Mouse (Mus musculus) heart, embryonic 15.5 days (tissue): ENCODE results near the gene Sspn. TPM values are rescaled to one million over a fixed set of nuclear protein-coding genes. Genes with fewer than 3 reads are reported as not detected.
A peak's percentile ranks its signal among the peaks of the same experiment; 100 is the strongest.

Experiments
- ATAC-seq: fragments of 200-750 bp; cut with Nextera tagmentation; replicated peaks from 2 replicates; pipeline ENCODE4 v1.8.0; 2017; ENCODE audit warnings: low read depth, moderate TSS enrichment; ENCODE audit not compliant: insufficient number of reproducible peaks, insufficient read depth, low FRiP score
- H3K27ac ChIP-seq: fragments of 300-500 bp; sonication (generic); 2 replicates; pipeline ENCODE4 v1.5.1; 2015; ENCODE audit warnings: mild to moderate bottlenecking, inconsistent platforms
- H3K27me3 ChIP-seq: fragments of 300-500 bp; sonication (generic); 2 replicates; pipeline ENCODE4 v1.6.1; 2015; ENCODE audit warnings: inconsistent platforms
- H3K36me3 ChIP-seq: fragments of 300-500 bp; sonication (generic); 2 replicates; pipeline ENCODE4 v1.6.1; 2015; ENCODE audit warnings: mild to moderate bottlenecking, inconsistent platforms
- H3K4me1 ChIP-seq: fragments of 300-500 bp; sonication (generic); replicated peaks from 2 replicates; pipeline ENCODE4 v1.6.1; 2015; ENCODE audit warnings: inconsistent platforms
- H3K4me2 ChIP-seq: fragments of 300-500 bp; sonication (generic); 2 replicates; pipeline ENCODE4 v1.6.1; 2015; ENCODE audit warnings: inconsistent platforms, mild to moderate bottlenecking, moderate library complexity
- H3K4me3 ChIP-seq: fragments of 300-500 bp; sonication (generic); 2 replicates; pipeline ENCODE4 v1.5.1; 2015; ENCODE audit warnings: mild to moderate bottlenecking, inconsistent platforms
- H3K9ac ChIP-seq: fragments of 300-500 bp; sonication (generic); 2 replicates; pipeline ENCODE4 v1.6.1; 2015; ENCODE audit warnings: mild to moderate bottlenecking, inconsistent platforms
- H3K9me3 ChIP-seq: fragments of 300-500 bp; sonication (generic); replicated peaks from 2 replicates; pipeline ENCODE4 v1.6.1; 2016; ENCODE audit warnings: inconsistent platforms
- WGBS: fragments of 180-500 bp; shearing (Covaris S2); methylation state at CpG from one replicate; pipeline ENCODE4 v1.1.7; 2015; ENCODE audit warnings: mixed read lengths; 5-methylcytosine and 5-hydroxymethylcytosine counted together
- polyA plus RNA-seq: library from polyadenylated mRNA; unstranded; fragments of >200 nt; fragmentation: Nextera tagmentation; extraction: Ambion mirVana; gene quantifications from 2 replicates; pipeline ENCODE4 v1.2.1, GENCODE M21; 2015

The Sspn gene
- polyA plus RNA-seq, 1 experiment from 2014 or later: 71.4 TPM

DNA sequence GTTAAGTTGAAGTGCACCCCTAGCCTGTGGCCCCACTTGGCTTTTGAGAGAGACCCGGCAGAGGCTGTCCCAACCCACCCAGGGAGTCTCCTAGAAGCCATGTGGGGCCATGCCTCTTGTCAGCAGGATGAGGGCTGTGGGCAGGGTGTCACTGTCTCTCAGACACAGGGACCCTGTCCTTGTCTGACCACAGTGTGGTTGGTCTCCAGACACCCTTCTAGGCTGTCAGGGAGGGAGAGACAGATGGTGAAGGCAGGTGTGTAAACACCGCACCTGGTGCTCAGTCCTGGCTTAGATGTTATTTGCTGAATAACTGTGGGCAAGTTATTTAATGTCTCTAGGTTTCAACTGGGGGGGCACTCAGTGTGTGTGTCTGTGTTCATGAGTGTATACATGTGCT is 4.5 kb downstream of the Sspn start:
- H3K27ac ChIP-seq: no peak overlapping the region
- no peaks in the 10 kb centered on the region for H3K27me3 ChIP-seq
- peaks cover 31% of the 10 kb centered on the region for H3K4me1 ChIP-seq
- H3K9ac ChIP-seq: no peak overlapping the region
- no peaks in the 10 kb centered on the region for H3K9me3 ChIP-seq
- no peaks in the 10 kb centered on the region for H3K36me3 ChIP-seq
- peak overlapping the region; percentile 87 for H3K4me2 ChIP-seq
- no peak for ATAC-seq
- 65% methylated on average over 2 of the region's 2 CpGs for WGBS
- peak overlapping the region; percentile 8; the same call in 1 of the 2 replicates for H3K4me3 ChIP-seq

DNA sequence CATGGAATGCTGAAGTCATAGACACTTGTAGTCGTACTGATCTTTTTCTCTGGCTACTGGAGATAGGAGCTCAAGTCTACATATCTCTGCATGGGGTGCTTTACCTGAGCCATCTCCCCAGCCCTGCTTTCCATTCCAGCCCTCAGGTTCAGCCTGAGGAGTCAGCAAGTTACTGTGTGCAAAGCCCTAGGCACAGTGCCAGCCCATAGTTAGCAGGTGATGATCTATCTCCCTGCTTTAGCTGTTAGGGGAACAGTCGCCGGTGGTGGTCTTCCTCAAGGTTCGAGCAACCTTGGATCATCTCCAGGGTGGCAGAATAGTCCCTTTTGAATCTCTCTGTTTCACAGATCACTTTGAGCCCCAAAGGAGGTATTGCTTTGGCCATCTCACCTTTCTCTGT is 5.1 kb downstream of the Sspn start:
- no peak overlapping the region for H3K27ac ChIP-seq
- no peak overlapping the region for H3K4me3 ChIP-seq
- H3K27me3 ChIP-seq: no peaks in the 10 kb centered on the region
- H3K4me2 ChIP-seq: no peak overlapping the region
- H3K36me3 ChIP-seq: no peaks in the 10 kb centered on the region
- H3K9ac ChIP-seq: no peak overlapping the region
- H3K4me1 ChIP-seq: peaks cover 35% of the 10 kb centered on the region
- H3K9me3 ChIP-seq: no peaks in the 10 kb centered on the region
- 53% methylated on average over 4 of the region's 4 CpGs for WGBS
- ATAC-seq: no peak

GRCm38 (mm10) chr6:145940852-145941251 is 9.4 kb downstream of the Sspn start:
- peak overlapping the region; percentile 33; the same call in 1 of the 2 replicates for H3K27ac ChIP-seq

GRCm38 (mm10) chr6:145942263-145942966 is 11.0 kb downstream of the Sspn start:
- Histone ChIP-seq H3K9ac (no peak overlapping the region), H3K4me1 (peaks cover 51% of the 10 kb centered on the region), H3K4me3 (no peak overlapping the region), H3K27me3 (no peaks in the 10 kb centered on the region), H3K36me3 (no peaks in the 10 kb centered on the region), H3K27ac (peak overlapping the region; percentile 77), H3K4me2 (peak overlapping the region; percentile 48), H3K9me3 (no peaks in the 10 kb centered on the region)
- peak; percentile 57; the same call in 1 of the 2 replicates for ATAC-seq
- 20% methylated on average over 12 of the region's 12 CpGs for WGBS

More at GRCm38 (mm10) chr6:145940852-145941251, 9.4 kb downstream of the Sspn start:
- no peak overlapping the region for H3K4me3 ChIP-seq
- H3K9me3 ChIP-seq: no peaks in the 10 kb centered on the region
- H3K27me3 ChIP-seq: no peaks in the 10 kb centered on the region
- no peaks in the 10 kb centered on the region for H3K36me3 ChIP-seq
- ATAC-seq: peak; percentile 36; the same call in 1 of the 2 replicates
- no peak overlapping the region for H3K9ac ChIP-seq
- peaks cover 51% of the 10 kb centered on the region for H3K4me1 ChIP-seq
- 48% methylated on average over 6 of the region's 6 CpGs for WGBS
- no peak overlapping the region for H3K4me2 ChIP-seq

- no peak overlapping the region for H3K4me2 ChIP-seq
- no peaks in the 10 kb centered on the region for H3K27me3 ChIP-seq
- no peaks in the 10 kb centered on the region for H3K9me3 ChIP-seq
- no peak overlapping the region for H3K4me3 ChIP-seq
- no peak overlapping the region for H3K9ac ChIP-seq
- 72% methylated on average over 3 of the region's 3 CpGs for WGBS
- ATAC-seq: no peak
- no peaks in the 10 kb centered on the region for H3K36me3 ChIP-seq
- H3K4me1 ChIP-seq: peaks cover 59% of the 10 kb centered on the region
- H3K27ac ChIP-seq: no peak overlapping the region
Observed at GRCm38 (mm10) chr6:145943414-145943813, 12.0 kb downstream of the Sspn start.

DNA sequence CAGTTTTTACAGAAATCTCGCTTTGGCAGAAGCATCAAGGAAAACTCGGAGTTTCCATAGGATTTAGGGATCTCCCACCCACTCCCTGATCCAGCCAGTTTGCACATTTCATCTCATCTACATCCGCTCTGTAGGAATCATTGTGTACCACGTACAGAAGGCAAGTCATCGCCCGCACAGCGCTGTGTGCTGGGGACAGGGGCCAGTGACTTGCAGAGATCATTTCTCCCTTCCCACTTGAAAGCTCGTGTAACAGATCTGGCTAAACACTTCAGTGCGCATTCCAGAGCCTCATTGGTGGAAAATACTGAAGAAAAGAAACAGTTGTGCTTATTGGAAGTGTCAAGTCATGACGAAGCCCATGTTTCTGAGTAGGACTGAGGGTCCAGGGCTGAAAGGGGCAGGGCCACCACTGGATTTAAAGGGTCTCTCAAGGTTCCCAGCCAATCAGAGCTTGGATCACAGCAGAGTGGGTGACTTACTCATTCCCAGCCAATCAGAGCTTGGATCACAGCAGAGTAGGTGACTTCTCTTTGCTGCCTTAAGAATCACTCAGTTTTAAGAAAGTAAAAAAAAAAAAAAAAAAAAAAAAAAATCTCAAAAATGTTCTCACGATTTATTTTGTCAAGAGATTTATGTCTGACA is 14.4 kb downstream of the Sspn start:
- H3K4me1 ChIP-seq: peaks cover 63% of the 10 kb centered on the region

GRCm38 (mm10) chr6:145949049-145949448 is 17.6 kb downstream of the Sspn start:
- Histone ChIP-seq H3K9me3 (no peaks in the 10 kb centered on the region), H3K4me1 (peaks cover 64% of the 10 kb centered on the region), H3K27ac (no peak overlapping the region), H3K9ac (no peak overlapping the region), H3K4me2 (no peak overlapping the region), H3K36me3 (no peaks in the 10 kb centered on the region), H3K27me3 (no peaks in the 10 kb centered on the region), H3K4me3 (no peak overlapping the region)
- ATAC-seq: no peak
- 66% methylated on average over 4 of the region's 4 CpGs for WGBS

More for the DNA sequence above, 14.4 kb downstream of the Sspn start:
- peak overlapping the region; percentile 54 for H3K27ac ChIP-seq
- no peaks in the 10 kb centered on the region for H3K9me3 ChIP-seq
- WGBS: 56% methylated on average over 11 of the region's 11 CpGs
- no peak overlapping the region for H3K4me3 ChIP-seq
- peak overlapping the region; percentile 21; the same call in 1 of the 2 replicates for H3K9ac ChIP-seq
- H3K27me3 ChIP-seq: no peaks in the 10 kb centered on the region
- 0 out of 2 replicates have a peak, but pooled peaks have one; percentile 11 for ATAC-seq
- no peak overlapping the region for H3K4me2 ChIP-seq
- H3K36me3 ChIP-seq: no peaks in the 10 kb centered on the region

DNA sequence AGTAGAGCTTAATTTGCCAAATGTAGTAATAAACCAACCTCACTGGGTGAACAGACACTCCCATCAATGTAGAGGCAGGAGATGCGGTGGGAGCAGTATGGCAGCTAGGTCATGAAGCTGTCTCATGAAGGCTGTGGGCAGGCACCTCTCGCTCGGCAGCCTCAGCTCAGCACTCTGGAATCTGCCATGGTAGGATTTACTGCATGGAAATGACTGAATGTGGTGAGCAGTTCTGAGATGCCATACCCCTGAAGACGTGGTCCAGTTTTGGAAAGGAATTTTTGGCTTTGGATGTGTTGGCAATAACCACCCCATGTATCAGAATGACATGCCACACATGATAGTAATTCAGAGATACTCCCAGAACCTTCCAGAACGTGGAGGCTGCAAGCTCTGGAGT is 19.2 kb downstream of the Sspn start:
- Histone ChIP-seq H3K36me3 (no peaks in the 10 kb centered on the region), H3K4me1 (peaks cover 63% of the 10 kb centered on the region), H3K27ac (no peak overlapping the region), H3K4me2 (no peak overlapping the region), H3K9ac (no peak overlapping the region), H3K4me3 (no peak overlapping the region), H3K27me3 (no peaks in the 10 kb centered on the region), H3K9me3 (no peaks in the 10 kb centered on the region)
- 47% methylated on average over 5 of the region's 5 CpGs for WGBS
- no peak for ATAC-seq

DNA sequence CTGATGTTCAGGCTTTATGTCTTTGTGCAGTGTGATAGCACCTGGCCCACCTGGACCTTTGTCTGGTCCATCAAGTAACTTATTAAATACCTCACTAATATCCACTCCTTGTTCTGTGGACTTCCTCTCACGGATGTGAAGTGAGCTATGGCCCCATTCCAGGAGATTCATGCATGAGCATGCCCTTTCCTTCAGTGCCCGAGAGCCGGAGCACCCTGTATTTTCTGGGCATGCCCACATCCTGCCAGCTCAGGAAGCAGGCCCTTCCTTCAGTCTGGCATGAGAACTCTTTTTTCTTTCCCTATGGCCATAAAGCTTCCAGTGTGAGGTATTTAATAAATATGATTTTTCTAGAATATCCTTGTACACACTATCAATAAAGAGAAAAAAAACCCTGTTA is 21.2 kb downstream of the Sspn start:
- 67% methylated on average over 3 of the region's 3 CpGs for WGBS
- H3K4me1 ChIP-seq: peaks cover 53% of the 10 kb centered on the region
- no peak overlapping the region for H3K9ac ChIP-seq
- ATAC-seq: no peak
- H3K4me2 ChIP-seq: no peak overlapping the region
- H3K27ac ChIP-seq: no peak overlapping the region
- no peaks in the 10 kb centered on the region for H3K36me3 ChIP-seq
- H3K9me3 ChIP-seq: no peaks in the 10 kb centered on the region
- no peaks in the 10 kb centered on the region for H3K27me3 ChIP-seq
- no peak overlapping the region for H3K4me3 ChIP-seq

- Histone ChIP-seq H3K9ac (no peak overlapping the region), H3K27ac (peak overlapping the region; percentile 77), H3K9me3 (no peaks in the 10 kb centered on the region), H3K4me2 (no peak overlapping the region), H3K36me3 (no peaks in the 10 kb centered on the region), H3K4me1 (peaks cover 55% of the 10 kb centered on the region), H3K4me3 (no peak overlapping the region), H3K27me3 (no peaks in the 10 kb centered on the region)
- no peak for ATAC-seq
- WGBS: 41% methylated on average over 13 of the region's 13 CpGs
Observed at GRCm38 (mm10) chr6:145953121-145953896, 21.9 kb downstream of the Sspn start.

GRCm38 (mm10) chr6:145957427-145957965 is 26.1 kb downstream of the Sspn start:
- 46% methylated on average over 6 of the region's 6 CpGs for WGBS
- H3K4me2 ChIP-seq: no peak overlapping the region
- H3K36me3 ChIP-seq: 0 out of 2 replicates have a peak, but pooled peaks cover 4% of the 10 kb centered on the region
- H3K27me3 ChIP-seq: no peaks in the 10 kb centered on the region
- peak overlapping the region; percentile 86 for H3K27ac ChIP-seq
- H3K4me3 ChIP-seq: no peak overlapping the region
- H3K4me1 ChIP-seq: peaks cover 38% of the 10 kb centered on the region
- no peaks in the 10 kb centered on the region for H3K9me3 ChIP-seq
- ATAC-seq: peak; percentile 65; the same call in 1 of the 2 replicates
- no peak overlapping the region for H3K9ac ChIP-seq
